In the genomic region with DNA sequence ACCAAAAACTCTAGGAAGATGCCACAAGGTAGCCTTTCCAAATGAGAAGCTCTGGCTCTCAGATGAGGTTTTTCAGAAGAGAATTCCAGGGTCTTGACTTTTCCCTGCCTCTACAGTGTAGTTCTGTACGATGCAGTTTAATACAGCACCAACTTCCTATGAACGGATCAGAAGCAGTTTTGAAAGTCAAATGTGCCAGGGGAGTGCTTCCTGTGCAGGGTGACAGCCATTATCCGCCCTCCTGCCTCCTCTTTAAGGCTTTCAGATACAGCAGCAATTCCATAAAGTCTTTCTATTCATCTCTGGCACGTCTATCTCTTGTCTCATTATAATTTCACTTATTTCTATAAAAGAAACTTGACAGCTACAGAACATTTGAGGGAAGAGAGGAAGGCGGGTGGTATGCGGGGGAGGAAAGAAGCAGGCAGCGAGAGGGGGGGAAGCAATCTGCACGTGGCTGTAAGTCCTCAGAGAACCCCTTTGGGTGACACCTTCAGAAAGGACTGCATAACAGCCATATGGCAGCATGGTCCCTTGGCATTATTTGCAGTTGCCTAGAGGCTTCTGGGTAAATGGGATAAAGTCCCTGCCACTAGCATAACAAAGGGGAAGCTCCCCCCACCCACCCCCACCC, we compare ENCODE assay signal across 13 mouse cellular contexts.
DNase-seq lines count a peak whose midpoint lies in the region; ATAC-seq and TF ChIP-seq lines count a peak whose summit lies in the region.
"Had no signal": no experiment of that assay in that cellular context is flagged by ENCODE, and none has a peak within 500 bp of the region (broad histone marks: within the 10 kb centered on the region; RNA-seq: fewer than 3 reads in every experiment).

No protein-coding gene starts in this region.

- no peaks in the 10 kb centered on the region for H3K36me3 ChIP-seq in forebrain, postnatal 0 days (ENCODE audit: insufficient read depth)
- no peaks in the 10 kb centered on the region for H3K36me3 ChIP-seq in midbrain, embryonic 16.5 days (ENCODE audit: control insufficient read depth, insufficient read depth, low read length)
- H3K36me3 ChIP-seq: G1E had no signal

- no peak overlapping the region for H3K4me3 ChIP-seq in forebrain, postnatal 0 days (ENCODE audit: low read depth, low read length)
- H3K4me3 ChIP-seq in midbrain, embryonic 16.5 days (ENCODE audit: low read depth, low read length): no peak overlapping the region
- H3K4me3 ChIP-seq: myocyte had no signal

- peak; percentile 7 to 13 for DNase-seq in cerebellum, postnatal 10 days
- no peak for DNase-seq in cerebellum, postnatal 4 days (ENCODE audit: low spot score in 2 of 2)
- peak; percentile 78 for DNase-seq in forebrain, postnatal 0 days
- peak; percentile 21 to 33 for DNase-seq in layer of hippocampus, postnatal 10 days (ENCODE audit: low spot score in 2 of 2)
- no peak for DNase-seq in thymus, postnatal 0 days (ENCODE audit: low spot score)
- DNase-seq: liver had no signal

- peak overlapping the region; percentile 82 for H3K27ac ChIP-seq in forebrain, postnatal 0 days (ENCODE audit: low read depth, low read length)
- no peak overlapping the region for H3K27ac ChIP-seq in midbrain, embryonic 16.5 days (ENCODE audit: low read length)
- H3K27ac ChIP-seq: kidney, postnatal 0 days had no signal

- ATAC-seq in forebrain, postnatal 0 days: peak; percentile 94
- peak; percentile 62; the same call in 1 of the 2 replicates for ATAC-seq in midbrain, embryonic 16.5 days
- ATAC-seq in megakaryocyte, adult 5-6 weeks (ENCODE audit: poor library complexity, severe bottlenecking): no peak
- no peak for ATAC-seq in inflammation-experienced regulatory T-cells, adult 6 months
- ATAC-seq: activated CD4-positive, CD25-positive, alpha-beta regulatory T cell, adult 4 months had no signal

- no peaks in the 10 kb centered on the region for H3K27me3 ChIP-seq in forebrain, postnatal 0 days (ENCODE audit: insufficient read depth, low read length)
- H3K27me3 ChIP-seq in midbrain, embryonic 16.5 days (ENCODE audit: control insufficient read depth, insufficient read depth, low read depth, low read length): no peaks in the 10 kb centered on the region

- no peak overlapping the region for H3K9ac ChIP-seq in forebrain, postnatal 0 days
- no peak overlapping the region for H3K9ac ChIP-seq in midbrain, embryonic 16.5 days (ENCODE audit: low read depth, low read length)

- 34% methylated on average over 8 of the region's 8 CpGs for WGBS in forebrain, postnatal 0 days
- WGBS in midbrain, embryonic 16.5 days: 28% methylated on average over 8 of the region's 8 CpGs

- no peaks in the 10 kb centered on the region for H3K9me3 ChIP-seq in forebrain, postnatal 0 days (ENCODE audit: low read length)
- no peaks in the 10 kb centered on the region for H3K9me3 ChIP-seq in midbrain, embryonic 16.5 days (replicated peaks; ENCODE audit: control insufficient read depth, low read length, poor library complexity, severe bottlenecking)
- H3K9me3 ChIP-seq: G1E had no signal

- 0 out of 2 replicates have a peak, but pooled peaks cover 4% of the 10 kb centered on the region for H3K4me1 ChIP-seq in forebrain, postnatal 0 days (ENCODE audit: insufficient read depth)
- no peaks in the 10 kb centered on the region for H3K4me1 ChIP-seq in midbrain, embryonic 16.5 days (ENCODE audit: control insufficient read depth, insufficient read depth, low read length)

- no peak overlapping the region for H3K4me2 ChIP-seq in forebrain, postnatal 0 days (ENCODE audit: low read depth)
- H3K4me2 ChIP-seq in midbrain, embryonic 16.5 days (ENCODE audit: low read length): no peak overlapping the region

- no peak for TF ChIP-seq CTCF in forebrain, postnatal 0 days (IDR thresholded peaks at IDR 0.05; ENCODE audit: low read depth)

Comparison
In these comparisons a context has a peak if more than half of its experiments do, and no peak if none do; other contexts are left out.
1. DNase-seq: peak in cerebellum, postnatal 10 days (2 of 2), forebrain, postnatal 0 days (single experiment) and layer of hippocampus, postnatal 10 days (2 of 2); none in cerebellum, postnatal 4 days (0 of 2) and thymus, postnatal 0 days (single experiment).
2. ATAC-seq: peak in forebrain, postnatal 0 days (single experiment) and midbrain, embryonic 16.5 days (single experiment); none in megakaryocyte, adult 5-6 weeks (single experiment) and inflammation-experienced regulatory T-cells, adult 6 months (single experiment).